Mouse (Mus musculus) heart, adult 2 months (tissue): ENCODE data around the gene Ccnt1. TPM values are rescaled to one million over a fixed set of nuclear protein-coding genes. Genes with fewer than 3 reads are reported as not detected.
A peak's percentile ranks its signal among the peaks of the same experiment; 100 is the strongest.

ENCODE experiments used
- DNase-seq, 2 experiments: peaks; one replicate each; pipeline ENCODE4 v3.0.0; 2021
- H3K27ac ChIP-seq: fragments of 200-600 bp; 2 replicates; pipeline ENCODE4 v1.8.1; 2022
- H3K27me3 ChIP-seq: fragments of 200-500 bp; 2 replicates; pipeline ENCODE4 v1.6.1; 2012; ENCODE audit warnings: mild to moderate bottlenecking, low read length, inconsistent platforms, mixed read lengths; ENCODE audit not compliant: control insufficient read depth, insufficient read depth
- H3K36me3 ChIP-seq: fragments of 200-500 bp; 2 replicates; pipeline ENCODE4 v1.6.1; 2012; ENCODE audit warnings: low read length, inconsistent platforms; ENCODE audit not compliant: control insufficient read depth, insufficient read depth
- H3K4me1 ChIP-seq: fragments of 200-500 bp; 2 replicates; pipeline ENCODE4 v1.6.1; 2011; ENCODE audit warnings: low read length; ENCODE audit not compliant: control insufficient read depth, insufficient read depth
- H3K4me3 ChIP-seq: fragments of 200-600 bp; 2 replicates; pipeline ENCODE4 v1.8.1; 2022
- H3K79me2 ChIP-seq: fragments of 200-500 bp; replicated peaks from 2 replicates; pipeline ENCODE4 v1.6.1; 2012; ENCODE audit warnings: mild to moderate bottlenecking, inconsistent platforms, low read length, moderate library complexity, mixed read lengths; ENCODE audit not compliant: control insufficient read depth, insufficient read depth
- H3K9ac ChIP-seq: fragments of 200-500 bp; 2 replicates; pipeline ENCODE4 v1.6.1; 2012; ENCODE audit warnings: low read depth, mild to moderate bottlenecking, control low read depth, inconsistent platforms, low read length, mixed read lengths
- CTCF ChIP-seq: fragments of 200-600 bp; IDR thresholded peaks from 2 replicates; pipeline ENCODE4 v1.8.1; 2022; ENCODE audit warnings: antibody characterized with exemption, mild to moderate bottlenecking, moderate library complexity
- EP300 ChIP-seq: fragments of 200-500 bp; IDR thresholded peaks from 2 replicates; pipeline ENCODE4 v1.6.1; 2011; ENCODE audit warnings: low read depth, low read length, control low read depth; ENCODE audit not compliant: insufficient read depth
- POLR2A ChIP-seq: fragments of 200-500 bp; IDR thresholded peaks from 2 replicates; pipeline ENCODE4 v1.6.1; 2011; ENCODE audit warnings: mild to moderate bottlenecking, low read depth, low read length, control low read depth; ENCODE audit not compliant: insufficient read depth
- WGBS: fragments of 180-500 bp; shearing (Covaris S2); methylation state at CpG from one replicate; pipeline ENCODE4 v1.1.7; 2018; 5-methylcytosine and 5-hydroxymethylcytosine counted together
- intact Hi-C: fragments of 180-260 bp; cut with DNase I; formaldehyde crosslinking; loops from one replicate; pipeline ENCODE4 v1.15.1; 2025
- polyA plus RNA-seq: library from polyadenylated mRNA; depleted of rRNA; stranded (reverse); fragments of >200 nt; gene quantifications from 2 replicates; pipeline ENCODE4 v1.2.3, GENCODE M21; 2012
- total RNA-seq, 2 experiments: library from RNA; stranded (reverse); gene quantifications; 2 replicates each; pipeline ENCODE4 v1.2.3; 2021

Ccnt1 gene
- total and polyA plus RNA-seq, 3 experiments = 9.3 to 27.6 (median 26.8) TPM

GRCm38 (mm10) chr15:98614551-98614950, 43.8 kb upstream of the Ccnt1 start:
- no peak overlapping the region; the same call in 1 of the 2 replicates for H3K27ac ChIP-seq
- intact Hi-C loops = no loop called here
- no peak overlapping the region for H3K9ac ChIP-seq

GRCm38 (mm10) chr15:98612229-98612628, 41.5 kb upstream of the Ccnt1 start:
- no peak overlapping the region for H3K27ac ChIP-seq
- no peak for TF ChIP-seq POLR2A
- TF ChIP-seq EP300 = no peak
- TF ChIP-seq CTCF = no peak
- H3K27me3 ChIP-seq = no peaks in the 10 kb centered on the region
- 93% methylated on average over 3 of the region's 3 CpGs for WGBS
- intact Hi-C loops = no loop called here
- no peaks in the 10 kb centered on the region for H3K36me3 ChIP-seq
- no peak overlapping the region for H3K4me3 ChIP-seq
- H3K9ac ChIP-seq = no peak overlapping the region
- DNase-seq = no peak
- peaks cover 1% of the 10 kb centered on the region; the same call in 1 of the 2 replicates for H3K79me2 ChIP-seq
- no peaks in the 10 kb centered on the region; the same call in 1 of the 2 replicates for H3K4me1 ChIP-seq

More at GRCm38 (mm10) chr15:98614551-98614950, 43.8 kb upstream of the Ccnt1 start:
- DNase-seq = peak in 1 of 2 experiments; percentile 22
- no peaks in the 10 kb centered on the region for H3K36me3 ChIP-seq
- no peaks in the 10 kb centered on the region; the same call in 1 of the 2 replicates for H3K79me2 ChIP-seq
- H3K27me3 ChIP-seq = no peaks in the 10 kb centered on the region
- WGBS = 42% methylated on average over 9 of the region's 9 CpGs
- TF ChIP-seq POLR2A (no peak), CTCF (no peak), EP300 (no peak)
- no peak overlapping the region for H3K4me3 ChIP-seq
- H3K4me1 ChIP-seq = peaks cover 1% of the 10 kb centered on the region; the same call in 1 of the 2 replicates

DNA sequence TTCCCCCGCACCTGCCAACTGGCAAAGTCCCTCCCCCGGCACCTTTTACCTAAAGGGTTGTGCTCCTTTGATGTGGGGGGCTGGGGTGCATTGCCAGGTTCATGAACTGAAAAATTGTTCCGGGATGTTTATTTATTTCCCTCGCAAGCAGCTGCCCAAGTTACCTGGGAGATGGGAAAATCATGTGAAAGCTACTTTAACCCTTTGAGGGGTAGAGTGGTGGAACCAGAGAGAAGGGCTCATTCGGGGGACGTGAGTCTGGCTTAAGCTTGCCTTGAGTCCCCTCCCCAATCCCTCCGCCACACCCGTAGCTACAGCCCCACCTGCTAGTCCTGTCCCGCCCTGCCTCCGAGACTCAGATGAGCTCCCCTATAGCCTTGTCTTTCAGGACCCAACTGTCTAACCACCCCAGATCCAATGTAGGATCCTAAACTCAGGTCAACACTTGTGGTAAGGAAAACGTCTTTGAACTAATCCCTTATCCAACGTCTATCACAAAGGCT, 39.5 kb upstream of the Ccnt1 start:
- Histone ChIP-seq H3K4me3 (peak overlapping the region; percentile 96), H3K36me3 (no peaks in the 10 kb centered on the region), H3K27ac (peak overlapping the region; percentile 89), H3K79me2 (peaks cover 1% of the 10 kb centered on the region; the same call in 1 of the 2 replicates), H3K4me1 (peaks cover 3% of the 10 kb centered on the region), H3K27me3 (no peaks in the 10 kb centered on the region), H3K9ac (peak overlapping the region; percentile 89)
- WGBS = 27% methylated on average over 12 of the region's 12 CpGs
- intact Hi-C loops = no loop called here
- TF ChIP-seq EP300 = no peak
- TF ChIP-seq POLR2A = no peak
- no peak for TF ChIP-seq CTCF
- peak in 1 of 2 experiments; percentile 24 for DNase-seq

GRCm38 (mm10) chr15:98609331-98610130, 38.8 kb upstream of the Ccnt1 start, which contains the start of gene Adcy6:
Adcy6 (minus strand) TSS chr15:98610076.
- H3K27me3 ChIP-seq = no peaks in the 10 kb centered on the region
- peak; percentile 86 for DNase-seq
- H3K4me1 ChIP-seq = peaks cover 3% of the 10 kb centered on the region
- H3K9ac ChIP-seq = peak within 1 kb of the TSS; percentile 99
- H3K27ac ChIP-seq = peak within 1 kb of the TSS; percentile 89
- TF ChIP-seq CTCF (no peak), POLR2A (no peak), EP300 (no peak)
- intact Hi-C loops = no loop called here
- H3K79me2 ChIP-seq = peaks cover 2% of the 10 kb centered on the region; the same call in 1 of the 2 replicates
- no peaks in the 10 kb centered on the region for H3K36me3 ChIP-seq
- WGBS = under 1% methylated on average over 69 of the region's 75 CpGs
- peak within 1 kb of the TSS; percentile 96 for H3K4me3 ChIP-seq

DNA sequence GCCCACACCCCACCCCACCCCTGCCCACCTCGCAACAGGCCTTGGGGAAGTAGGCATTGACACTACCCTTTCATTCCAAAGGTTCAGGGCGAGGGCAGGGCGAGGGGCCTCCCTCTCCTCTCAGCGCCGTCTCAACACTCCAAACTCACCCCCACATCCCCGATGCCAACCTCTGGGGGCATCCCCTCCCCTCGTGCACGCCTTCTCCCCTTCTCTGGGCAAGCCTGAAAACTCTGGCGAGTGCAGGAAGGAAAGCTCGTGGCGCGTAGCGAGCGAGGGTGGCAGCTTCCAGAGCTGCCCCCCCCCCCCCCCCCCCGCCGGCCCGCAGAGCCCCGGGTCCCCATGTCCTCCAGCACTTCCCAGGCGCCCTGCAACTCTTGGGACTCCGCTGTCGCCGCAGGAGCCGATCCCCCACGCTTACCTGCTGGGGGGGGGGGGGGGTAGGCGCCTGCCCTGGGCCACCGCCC, 38.1 kb upstream of the Ccnt1 start:
- intact Hi-C loops = no loop called here
- WGBS = under 1% methylated on average over 19 of the region's 26 CpGs
- peaks cover 5% of the 10 kb centered on the region for H3K4me1 ChIP-seq

More for the DNA sequence above, 38.1 kb upstream of the Ccnt1 start:
- Histone ChIP-seq H3K79me2 (peaks cover 8% of the 10 kb centered on the region), H3K36me3 (no peaks in the 10 kb centered on the region), H3K27me3 (no peaks in the 10 kb centered on the region), H3K27ac (peak overlapping the region; percentile 89), H3K9ac (peak overlapping the region; percentile 99), H3K4me3 (peak overlapping the region; percentile 96)
- TF ChIP-seq CTCF (no peak), POLR2A (peak; percentile 26; the same call in 1 of the 2 replicates), EP300 (no peak)
- DNase-seq = peak; percentile 57 to 67
